Mouse (Mus musculus) cerebellum, adult (tissue): ENCODE results near the gene Il33.
"Not testable (repeated sequence)": the region's sequence is repeated elsewhere in the genome, so short reads cannot be mapped to it uniquely, and the experiment has no call there.

Experiments used
- ATAC-seq: cut with Nextera tagmentation; 2 replicates; pipeline ENCODE4 v1.9.2; 2017; ENCODE audit warnings: mild to moderate bottlenecking, moderate library complexity, mixed read lengths; ENCODE audit not compliant: insufficient number of reproducible peaks, low FRiP score, low TSS enrichment

Il33 gene

DNA sequence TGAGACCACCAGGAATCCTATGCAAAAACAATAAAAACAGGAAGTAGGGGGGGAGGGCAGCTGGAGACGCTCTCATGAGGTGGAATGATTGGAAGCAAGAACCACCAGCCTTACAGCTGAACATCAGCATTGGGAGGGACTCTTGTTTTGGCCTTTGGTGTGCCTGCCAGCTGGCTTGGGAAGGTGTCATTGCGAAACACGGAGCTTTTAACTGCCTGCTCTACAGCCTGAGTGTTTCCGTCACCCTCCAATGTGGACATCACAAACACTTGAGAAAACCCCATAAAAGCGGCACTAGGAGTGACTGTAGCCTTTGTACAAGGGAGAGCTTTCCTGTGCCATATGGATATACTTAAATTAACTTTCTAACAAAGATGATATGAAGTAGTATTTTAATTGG, 5.4 kb downstream of the Il33 start:
- no peak for ATAC-seq

DNA sequence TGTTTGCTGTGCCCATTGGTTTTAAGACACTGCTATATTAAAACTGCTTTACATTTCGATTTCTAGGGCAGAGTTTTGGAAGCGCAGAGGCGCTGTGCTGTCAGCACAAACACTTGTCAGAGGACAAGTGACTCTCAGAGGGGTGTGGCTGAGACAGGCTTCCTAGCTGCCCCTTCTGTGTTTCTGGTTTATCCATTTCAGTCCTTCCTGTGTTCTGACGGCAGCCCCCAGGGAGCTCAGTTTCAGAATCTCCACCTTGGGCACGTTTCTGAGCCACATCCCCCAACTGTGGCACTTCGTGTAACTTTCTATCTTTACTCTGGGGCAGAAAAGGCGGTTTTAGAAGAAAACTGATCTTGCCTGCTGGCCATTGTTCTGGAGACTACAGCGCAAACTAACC, 12.5 kb downstream of the Il33 start:
- no peak for ATAC-seq

DNA sequence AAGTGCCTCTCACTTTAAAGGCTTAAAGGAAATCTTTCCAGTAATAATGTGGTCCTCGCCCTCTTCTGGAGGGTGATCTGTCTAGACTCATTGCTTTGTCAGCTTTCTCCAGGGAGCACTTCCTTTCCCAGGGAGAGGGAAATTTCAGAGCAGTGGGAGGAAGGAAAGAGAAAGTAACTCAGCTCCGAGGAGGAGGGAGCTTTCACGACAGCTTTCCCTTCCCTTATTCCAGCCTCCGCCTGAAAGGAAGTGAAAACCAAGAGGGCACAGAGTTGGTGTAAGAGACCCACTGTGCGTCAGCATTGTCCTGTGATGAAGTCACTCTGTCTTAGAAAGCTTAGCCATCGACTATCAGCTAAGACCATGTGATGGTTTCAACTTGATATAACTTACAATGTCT, 15.3 kb downstream of the Il33 start:
- ATAC-seq: no peak

DNA sequence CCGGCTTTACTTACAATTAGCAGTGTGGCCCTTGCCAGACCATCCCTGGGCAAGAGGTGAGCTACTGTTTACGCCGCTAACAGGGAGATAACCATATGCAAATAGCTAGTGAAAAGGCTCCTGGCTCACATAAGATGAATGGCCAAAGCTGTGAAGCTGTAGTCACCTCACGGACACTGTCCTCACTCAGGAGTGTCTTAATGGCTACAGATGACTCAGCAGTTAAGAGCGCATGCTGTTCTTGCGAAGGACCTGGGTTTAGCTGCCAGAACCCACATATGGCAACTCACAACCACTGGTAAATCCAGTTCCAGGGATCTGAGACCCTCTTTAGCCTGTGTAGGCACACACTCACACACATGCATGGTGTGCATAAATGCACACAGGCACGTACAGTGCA, 16.3 kb downstream of the Il33 start:
- ATAC-seq: no peak

DNA sequence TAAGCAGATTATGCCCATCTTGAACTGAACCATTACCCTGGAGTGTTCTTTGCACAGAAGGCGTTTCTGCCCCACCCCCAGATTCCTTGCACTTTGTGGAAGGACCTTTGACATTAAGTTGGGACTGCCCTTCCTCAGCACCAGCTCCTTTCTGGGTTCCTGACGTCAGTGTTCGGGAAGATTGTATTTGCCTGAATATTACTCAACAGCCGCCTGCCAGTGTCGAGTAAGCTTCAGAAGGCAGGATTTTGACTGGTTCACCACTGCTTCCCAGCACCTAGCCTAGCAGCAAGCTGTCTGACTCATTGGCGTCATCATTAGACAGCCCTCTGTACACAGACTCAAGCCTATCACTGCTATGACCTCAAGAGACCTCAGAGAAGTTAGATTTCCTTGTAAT, 17.4 kb downstream of the Il33 start:
- ATAC-seq: no peak

DNA sequence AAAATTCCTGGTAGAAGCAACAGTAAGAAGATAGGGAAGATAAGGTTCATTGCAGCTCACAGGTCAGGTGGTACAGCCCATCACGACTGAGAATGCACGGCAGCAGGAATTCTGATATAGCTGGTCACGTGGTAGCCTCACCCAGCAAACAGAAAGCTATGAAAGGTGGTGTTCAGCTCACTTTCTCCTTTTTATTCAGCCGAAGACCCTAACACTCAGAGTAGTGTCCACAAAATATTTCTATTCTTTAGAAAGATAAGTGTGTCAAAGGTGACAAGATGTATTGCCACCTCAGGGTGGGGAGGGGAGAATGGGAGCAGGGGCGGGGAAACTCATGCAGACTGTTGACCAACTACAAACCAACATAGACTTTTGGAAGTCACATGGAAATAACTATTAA, 19.5 kb downstream of the Il33 start:
- no peak for ATAC-seq

DNA sequence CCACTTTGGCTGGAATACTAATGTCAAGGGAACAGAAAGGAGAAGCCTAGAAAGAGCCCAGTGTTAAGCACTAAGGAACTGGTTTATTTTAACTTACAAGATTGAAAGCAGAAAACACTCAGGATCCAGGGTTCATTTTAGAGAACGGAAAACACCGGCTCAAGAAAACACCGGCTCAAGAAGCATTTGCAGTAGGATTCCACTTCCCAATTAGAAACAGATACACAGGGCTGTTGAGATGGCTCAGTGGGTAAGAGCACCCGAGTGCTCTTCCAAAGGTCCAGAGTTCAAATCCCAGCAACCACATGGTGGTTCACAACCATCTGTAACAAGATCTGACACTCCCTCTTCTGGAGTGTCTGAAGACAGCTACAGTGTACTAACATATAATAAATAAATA, 20.0 kb downstream of the Il33 start:
- ATAC-seq: not testable (repeated sequence)

DNA sequence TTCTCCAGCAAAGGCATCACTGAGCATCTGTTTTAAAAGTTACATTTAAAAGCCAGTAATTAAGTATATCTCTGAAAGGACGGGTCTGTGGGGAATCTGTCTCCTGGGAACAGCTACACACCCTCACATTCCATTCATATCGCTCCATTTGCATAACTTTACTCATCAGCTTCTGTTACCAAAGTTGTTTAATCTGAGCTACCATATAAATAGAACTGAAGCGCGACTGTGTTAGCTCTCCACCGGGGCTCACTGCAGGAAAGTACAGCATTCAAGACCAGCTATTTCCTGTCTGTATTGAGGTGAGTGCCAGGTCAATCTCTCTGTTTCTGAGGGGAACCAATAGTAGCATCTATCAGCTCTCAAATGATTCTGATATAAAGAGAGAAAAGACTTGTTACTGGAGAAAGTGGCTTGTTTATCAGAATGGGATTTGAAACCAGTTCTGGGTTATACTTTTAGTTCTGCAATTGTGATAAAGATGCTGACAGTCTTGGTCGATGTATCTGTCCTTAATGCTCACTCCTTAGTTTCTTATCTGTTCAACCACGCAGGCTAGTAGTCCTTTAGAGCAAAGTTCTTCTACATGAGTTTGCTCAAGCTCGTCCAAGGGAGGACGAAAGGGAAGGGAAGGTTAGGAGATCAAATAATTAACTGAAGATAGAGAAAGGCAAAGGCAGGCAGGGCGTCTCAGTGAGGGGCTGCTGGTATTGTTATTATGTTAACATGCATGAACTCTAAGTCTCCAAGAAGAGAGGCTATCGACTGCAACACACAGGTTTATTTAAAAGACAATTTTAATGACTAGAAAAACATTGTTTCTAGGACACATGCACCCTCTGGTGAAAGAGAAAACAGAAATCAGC, 20.9 kb downstream of the Il33 start:
- ATAC-seq: no peak

DNA sequence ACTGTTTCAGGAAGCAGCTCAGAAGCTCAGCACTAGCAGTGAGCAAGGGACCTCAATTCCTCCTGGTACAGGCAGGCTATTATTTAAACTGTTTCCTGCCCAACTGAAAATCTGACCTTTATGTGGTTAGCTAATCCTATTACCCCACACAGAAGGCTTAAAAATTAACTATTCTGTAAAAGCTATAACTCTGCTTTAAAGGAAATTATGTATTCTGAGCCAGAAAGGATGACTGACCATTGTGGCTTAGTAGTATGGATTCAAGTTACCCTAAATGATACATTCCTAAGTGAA, 21.5 kb downstream of the Il33 start:
- ATAC-seq: no peak

DNA sequence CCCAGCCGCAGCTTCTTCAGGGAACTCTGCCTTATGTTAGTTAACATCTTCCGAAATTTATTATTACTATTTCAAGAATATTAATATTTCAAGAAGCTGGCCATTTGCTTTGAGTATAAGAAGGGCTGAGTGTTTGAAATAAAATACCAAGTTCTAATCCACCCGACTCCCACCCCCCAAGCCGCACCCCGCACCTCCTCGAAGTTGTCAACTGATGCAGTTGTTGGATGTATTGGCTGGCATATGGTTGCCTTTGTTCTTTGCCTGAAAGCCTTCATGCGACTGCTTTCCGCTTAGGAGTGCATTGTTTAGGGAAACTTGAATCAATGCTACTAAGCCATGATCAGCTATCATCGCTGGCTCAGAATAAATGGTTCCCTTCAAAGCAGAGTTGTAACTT, 22.1 kb downstream of the Il33 start:
- ATAC-seq: no peak

DNA sequence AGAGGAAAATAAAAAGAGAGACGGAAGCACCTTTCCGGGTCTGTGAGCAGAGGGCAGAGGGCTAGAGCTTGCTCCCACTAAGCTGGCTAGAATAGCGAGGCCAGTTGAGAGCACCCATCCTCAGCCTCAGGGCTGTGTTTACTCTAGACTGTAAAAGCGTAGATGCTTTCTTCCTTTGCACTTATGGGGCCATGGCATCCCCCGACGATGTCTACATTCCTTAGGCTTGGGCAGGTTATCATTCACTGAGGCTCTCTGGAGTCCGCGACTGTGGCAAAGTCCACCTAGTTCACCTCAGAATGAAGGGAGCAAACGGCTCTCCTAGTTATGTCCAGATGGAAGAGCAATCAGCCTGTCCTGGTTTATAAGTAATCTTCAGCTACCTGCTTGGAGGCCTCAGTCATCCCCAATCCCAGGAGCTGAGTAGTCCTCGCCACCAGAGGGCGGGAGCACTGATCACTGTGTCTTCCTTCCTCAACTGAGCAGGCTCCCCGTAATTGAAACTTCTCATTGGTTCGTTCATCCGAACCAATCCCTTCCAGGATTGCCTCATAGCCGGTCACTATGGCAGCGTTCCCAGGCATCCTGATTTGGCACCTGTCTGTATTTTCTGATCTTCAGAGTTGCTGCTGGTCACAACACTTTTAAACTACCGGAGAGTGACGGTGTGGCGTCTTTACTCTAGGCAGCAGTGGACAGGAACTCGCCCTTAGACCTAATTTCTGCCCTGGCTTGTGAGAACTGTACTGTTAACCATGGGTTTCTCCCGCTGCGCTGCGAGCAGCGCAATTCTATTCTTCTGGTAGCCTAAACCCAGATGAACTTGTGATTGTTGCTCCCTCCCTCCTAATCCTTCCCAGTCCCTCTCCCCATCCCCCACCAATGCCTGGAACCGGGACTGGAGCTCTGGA, 23.2 kb downstream of the Il33 start:
- peak; percentile 91 for ATAC-seq

DNA sequence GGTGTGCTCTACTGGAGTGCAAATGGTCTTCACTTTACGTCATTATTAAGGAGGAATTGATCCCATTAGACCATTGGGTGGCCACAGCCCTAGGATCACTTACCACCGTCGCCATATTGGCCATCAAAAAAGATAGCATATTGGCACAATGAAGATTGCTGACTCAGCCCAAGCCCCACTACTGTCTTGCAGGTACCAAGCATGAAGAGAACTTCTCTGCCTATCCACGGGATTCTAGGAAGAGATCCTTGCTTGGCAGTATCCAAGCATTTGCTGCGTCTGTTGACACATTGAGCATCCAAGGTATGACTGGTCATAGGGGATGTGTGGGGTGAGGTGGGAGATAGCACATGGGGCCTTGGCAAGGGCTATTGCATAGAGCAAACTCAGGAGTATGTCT, 27.6 kb downstream of the Il33 start:
- no peak for ATAC-seq

DNA sequence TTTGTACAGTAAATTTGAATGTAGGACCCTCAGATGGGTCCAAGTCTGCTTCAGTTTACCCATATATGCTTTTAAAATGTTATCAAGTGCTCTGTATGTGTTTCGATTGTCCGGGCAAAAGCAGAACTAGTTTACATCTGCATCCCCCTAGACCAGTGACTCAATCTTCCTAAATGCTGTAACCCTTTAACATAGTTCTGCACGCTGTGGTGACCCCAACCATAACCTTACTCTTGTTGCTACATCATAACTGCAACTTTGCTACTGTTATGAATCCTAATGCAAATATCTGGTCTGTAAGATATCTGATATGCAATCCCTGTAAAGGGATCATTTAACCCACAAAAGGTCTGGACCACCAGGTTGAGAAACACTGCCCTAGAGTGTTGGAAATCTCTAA, 28.9 kb downstream of the Il33 start:
- ATAC-seq: no peak

DNA sequence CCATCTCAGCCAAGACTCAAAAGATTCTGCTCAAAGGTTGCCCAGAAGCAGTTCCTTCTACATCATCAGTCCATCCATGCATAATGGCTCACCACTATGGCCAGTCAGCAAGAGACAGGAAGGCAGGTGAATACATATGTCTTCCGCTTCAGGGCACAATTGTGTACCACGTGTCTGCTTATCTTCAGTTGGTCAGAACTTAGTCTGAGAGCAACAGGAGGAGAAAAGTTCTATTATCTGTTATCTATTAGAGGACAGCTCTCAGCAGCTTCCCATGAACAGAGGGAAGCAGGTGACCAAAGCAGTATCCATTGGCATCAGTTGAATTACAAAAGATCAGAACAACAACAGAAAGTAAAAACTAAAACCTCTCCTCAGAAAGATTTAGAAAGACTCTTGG, 30.5 kb downstream of the Il33 start:
- ATAC-seq: no peak

DNA sequence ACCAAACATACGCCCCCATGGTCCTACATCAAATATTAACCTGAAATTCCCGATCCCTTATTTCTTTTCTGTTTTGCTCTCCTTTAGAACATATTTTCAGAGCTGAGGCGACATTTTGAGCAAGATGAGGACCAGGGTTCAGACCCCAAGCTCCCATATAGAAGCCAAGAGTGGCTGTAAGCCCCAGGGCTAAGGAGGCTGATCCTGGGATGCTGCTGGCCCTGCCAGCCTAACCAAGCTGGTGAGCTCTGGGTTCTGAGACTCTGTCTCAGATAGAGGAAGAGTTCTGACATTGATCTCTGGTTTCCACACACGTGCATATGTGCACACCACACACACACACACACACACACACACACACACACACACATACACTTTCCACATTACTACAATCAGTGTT, 36.0 kb downstream of the Il33 start:
- ATAC-seq: no peak

DNA sequence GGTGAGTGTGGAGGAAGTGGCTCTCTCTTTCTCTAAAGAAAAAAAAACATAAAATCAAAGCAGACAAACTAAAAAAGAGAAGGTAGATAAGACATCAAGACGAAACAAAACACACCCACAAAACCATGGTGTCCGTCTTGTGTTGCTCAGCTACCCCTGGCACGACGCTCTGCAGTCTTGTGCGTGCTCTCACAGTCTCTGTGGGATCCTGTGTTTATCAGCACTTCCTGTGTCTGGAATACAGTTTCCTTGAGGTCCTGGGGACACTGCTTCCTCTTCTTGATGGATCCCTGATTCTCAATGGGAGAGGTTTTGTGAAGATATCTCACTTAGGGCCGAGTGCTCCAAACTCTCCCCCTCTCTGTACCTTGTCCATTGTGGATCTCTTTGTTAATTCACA, 36.9 kb downstream of the Il33 start:
- no peak for ATAC-seq

DNA sequence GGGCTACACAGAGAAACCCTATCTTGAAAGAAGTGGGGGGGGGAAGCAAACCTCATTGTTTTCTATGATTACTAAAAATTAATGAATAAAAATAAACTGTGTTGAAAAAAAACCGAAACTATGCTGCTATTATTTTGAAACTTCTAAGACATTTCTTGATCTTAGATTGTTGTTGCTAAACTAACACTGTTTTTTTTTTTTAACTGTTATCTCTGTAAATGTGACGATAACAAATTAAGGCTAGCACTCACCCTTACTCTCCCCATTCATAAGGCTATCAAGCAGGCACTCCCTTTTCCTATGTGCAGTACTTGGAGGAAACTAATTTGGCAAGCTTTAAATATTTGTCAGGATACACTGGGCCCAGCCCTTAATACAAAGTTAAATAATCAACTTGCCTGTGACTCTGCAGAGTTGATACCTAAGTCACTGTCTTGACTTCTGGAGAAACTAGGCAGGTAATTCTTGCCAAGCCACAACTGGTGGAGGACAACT, 38.7 kb downstream of the Il33 start:
- ATAC-seq: no peak

DNA sequence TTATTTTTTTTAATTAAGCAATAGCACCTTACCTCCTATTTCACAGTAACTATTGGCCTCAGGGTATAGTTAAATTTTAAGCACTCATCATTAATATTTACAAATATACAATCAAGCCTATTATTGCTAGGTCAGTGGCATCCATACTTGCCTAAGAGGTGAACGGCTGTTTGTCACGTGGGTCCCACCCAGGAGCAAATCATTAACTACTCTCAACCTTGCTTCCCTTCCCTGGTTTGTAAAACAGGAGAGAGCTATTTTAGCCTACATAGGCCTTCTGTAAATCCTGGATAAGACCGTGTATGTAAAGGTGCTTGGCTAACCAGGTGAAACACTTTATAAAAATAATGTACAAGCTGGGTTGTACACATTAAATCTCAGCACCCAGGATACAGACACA, 43.0 kb downstream of the Il33 start:
- no peak for ATAC-seq

DNA sequence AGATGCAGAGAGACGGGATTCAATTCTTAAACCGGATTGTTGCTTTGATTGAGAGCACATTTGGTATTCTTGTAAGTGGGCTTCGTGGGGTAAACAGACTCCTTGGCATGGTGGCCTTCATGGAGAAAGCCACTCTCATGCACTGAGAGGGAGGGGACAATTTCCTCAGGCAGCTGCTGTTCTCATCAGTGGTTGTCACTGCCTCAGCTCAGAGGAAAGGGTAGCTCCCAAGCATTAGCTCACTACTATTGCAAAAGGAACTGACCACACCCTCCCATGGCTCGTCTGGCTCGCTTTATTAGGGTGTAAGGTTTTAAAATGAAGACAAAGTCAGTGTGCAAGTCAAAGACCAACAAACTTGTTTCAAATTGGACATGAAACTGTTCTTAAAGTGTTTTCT, 48.5 kb downstream of the Il33 start:
- no peak for ATAC-seq

DNA sequence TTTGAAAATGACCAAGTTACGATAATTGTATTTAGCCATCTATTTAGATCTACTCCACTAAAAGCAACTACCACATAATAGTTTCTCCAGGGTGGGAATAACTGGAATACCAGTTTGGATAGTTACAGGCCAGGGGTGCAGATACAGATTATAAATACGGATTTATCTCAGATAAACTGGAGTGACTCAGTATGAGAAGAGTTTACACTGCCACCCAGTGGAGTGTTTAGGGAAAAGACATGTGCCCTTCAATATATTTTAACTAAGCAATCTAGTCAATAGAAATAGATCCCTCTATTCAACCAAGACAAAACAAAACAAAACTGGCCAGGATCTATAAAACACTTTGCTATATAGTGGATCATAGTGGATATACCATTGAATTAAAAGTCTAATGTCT, 53.9 kb downstream of the Il33 start:
- no peak for ATAC-seq

DNA sequence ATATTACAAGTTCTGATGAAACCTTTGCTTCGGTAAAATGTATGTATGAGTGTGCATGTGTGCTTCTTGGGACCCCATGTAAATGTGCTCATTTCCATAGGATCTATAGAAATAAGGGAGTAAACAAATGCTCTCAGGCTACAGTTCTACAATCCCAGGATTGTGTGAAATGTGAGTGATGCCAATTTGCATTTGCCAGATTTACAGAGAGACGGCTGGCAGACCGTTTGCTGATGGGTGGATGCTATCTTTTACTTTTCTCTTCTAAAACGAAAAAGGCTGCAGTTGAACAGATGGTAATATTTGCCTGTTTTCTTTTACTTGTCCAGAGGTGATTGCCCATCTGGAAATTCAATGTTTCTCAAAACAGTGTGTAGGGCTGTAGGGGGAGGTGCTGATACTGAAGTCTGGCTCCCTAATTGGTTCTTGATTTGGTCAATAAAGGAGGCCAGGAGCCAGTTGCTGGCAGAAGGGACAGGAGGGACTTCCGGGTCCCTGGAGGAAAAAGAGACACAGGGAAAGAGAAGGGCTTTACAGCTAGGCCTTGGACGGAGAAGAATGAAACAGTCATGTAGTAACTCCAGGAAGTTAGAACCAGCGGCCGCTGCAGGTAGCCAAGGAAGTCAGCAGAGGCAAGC, 54.7 kb downstream of the Il33 start:
- ATAC-seq: no peak
